Mouse (Mus musculus): Measurements from ENCODE around the gene Ssrp1. TPM values are rescaled to one million over a fixed set of nuclear protein-coding genes. Genes with fewer than 3 reads are reported as not detected.
A peak's percentile ranks its signal among the peaks of the same experiment; 100 is the strongest.

Gene Ssrp1
- polyA plus RNA-seq, 1 experiment from 2014 or later = 352 TPM

GRCm38 (mm10) chr2:85036507-85037046 is 457 bp upstream of the Ssrp1 start:
- Histone ChIP-seq H3K36me3 (ENCODE audit: insufficient read depth) (peaks cover 31% of the 10 kb centered on the region), H3K4me3 (ENCODE audit: low read depth, low read length) (peak overlapping the region; percentile 74), H3K9me3 (ENCODE audit: low read depth, low read length) (no peaks in the 10 kb centered on the region), H3K27ac (ENCODE audit: low read depth) (peak overlapping the region; percentile 86; the same call in 1 of the 2 replicates), H3K4me2 (peak overlapping the region; percentile 76), H3K4me1 (ENCODE audit: insufficient read depth) (peaks cover 14% of the 10 kb centered on the region; the same call in 1 of the 2 replicates), H3K9ac (peak overlapping the region; percentile 88), H3K27me3 (ENCODE audit: insufficient read depth, low read length) (no peaks in the 10 kb centered on the region)
- DNase-seq (no peak), ATAC-seq (ENCODE audit: insufficient read depth) (peak; percentile 48)
- no peak for TF ChIP-seq CTCF (IDR thresholded peaks at IDR 0.05; ENCODE audit: low read depth)
- WGBS = 4% methylated on average over 11 of the region's 11 CpGs

GRCm38 (mm10) chr2:85038336-85038735 is 1.3 kb downstream of the Ssrp1 start:
- no peak for DNase-seq
- peaks cover 14% of the 10 kb centered on the region; the same call in 1 of the 2 replicates for H3K4me1 ChIP-seq (ENCODE audit: insufficient read depth)
- H3K27me3 ChIP-seq (ENCODE audit: insufficient read depth, low read length) = no peaks in the 10 kb centered on the region
- H3K4me3 ChIP-seq (ENCODE audit: low read depth, low read length) = peak overlapping the region; percentile 74
- H3K9me3 ChIP-seq (ENCODE audit: low read depth, low read length) = no peaks in the 10 kb centered on the region
- H3K4me2 ChIP-seq = peak overlapping the region; percentile 76
- no peak for ATAC-seq (ENCODE audit: insufficient read depth)
- 75% methylated on average over 13 of the region's 13 CpGs for WGBS
- H3K27ac ChIP-seq (ENCODE audit: low read depth) = peak overlapping the region; percentile 21; the same call in 1 of the 2 replicates
- peak overlapping the region; percentile 88 for H3K9ac ChIP-seq
- H3K36me3 ChIP-seq (ENCODE audit: insufficient read depth) = peaks cover 48% of the 10 kb centered on the region
- no peak for TF ChIP-seq CTCF (IDR thresholded peaks at IDR 0.05; ENCODE audit: low read depth)

GRCm38 (mm10) chr2:85043623-85044022 is 6.6 kb downstream of the Ssrp1 start:
- ATAC-seq (ENCODE audit: insufficient read depth) (no peak), DNase-seq (no peak)
- WGBS = 88% methylated on average over 7 of the region's 7 CpGs
- Histone ChIP-seq H3K9me3 (ENCODE audit: low read depth, low read length) (no peaks in the 10 kb centered on the region), H3K4me1 (ENCODE audit: insufficient read depth) (0 out of 2 replicates have a peak, but pooled peaks cover under 1% of the 10 kb centered on the region), H3K36me3 (ENCODE audit: insufficient read depth) (peaks cover 86% of the 10 kb centered on the region), H3K9ac (no peak overlapping the region), H3K27ac (ENCODE audit: low read depth) (no peak overlapping the region), H3K4me3 (ENCODE audit: low read depth, low read length) (no peak overlapping the region), H3K27me3 (ENCODE audit: insufficient read depth, low read length) (no peaks in the 10 kb centered on the region), H3K4me2 (no peak overlapping the region)
- no peak for TF ChIP-seq CTCF (IDR thresholded peaks at IDR 0.05; ENCODE audit: low read depth)

- no peak overlapping the region for H3K27ac ChIP-seq (ENCODE audit: low read depth)
- no peak overlapping the region for H3K4me2 ChIP-seq
- no peak for DNase-seq
- peaks cover 61% of the 10 kb centered on the region for H3K36me3 ChIP-seq (ENCODE audit: insufficient read depth)
- 70% methylated on average over 8 of the region's 8 CpGs for WGBS
- ATAC-seq (ENCODE audit: insufficient read depth) = no peak
- no peak overlapping the region for H3K9ac ChIP-seq
- peaks cover 6% of the 10 kb centered on the region for H3K4me1 ChIP-seq (ENCODE audit: insufficient read depth)
- H3K9me3 ChIP-seq (ENCODE audit: low read depth, low read length) = no peaks in the 10 kb centered on the region
- no peak for TF ChIP-seq CTCF (IDR thresholded peaks at IDR 0.05; ENCODE audit: low read depth)
- no peak overlapping the region for H3K4me3 ChIP-seq (ENCODE audit: low read depth, low read length)
- H3K27me3 ChIP-seq (ENCODE audit: insufficient read depth, low read length) = no peaks in the 10 kb centered on the region
Measured at GRCm38 (mm10) chr2:85046222-85046621, 9.2 kb downstream of the Ssrp1 start.

GRCm38 (mm10) chr2:85047081-85047480 is 10.0 kb downstream of the Ssrp1 start:
- Histone ChIP-seq H3K36me3 (ENCODE audit: insufficient read depth) (peaks cover 57% of the 10 kb centered on the region), H3K4me3 (ENCODE audit: low read depth, low read length) (peak overlapping the region; percentile 67), H3K27ac (ENCODE audit: low read depth) (peak overlapping the region; percentile 91), H3K4me1 (ENCODE audit: insufficient read depth) (peaks cover 9% of the 10 kb centered on the region), H3K27me3 (ENCODE audit: insufficient read depth, low read length) (no peaks in the 10 kb centered on the region), H3K4me2 (peak overlapping the region; percentile 61), H3K9ac (peak overlapping the region; percentile 45), H3K9me3 (ENCODE audit: low read depth, low read length) (no peaks in the 10 kb centered on the region)
- DNase-seq (peak; percentile 7), ATAC-seq (ENCODE audit: insufficient read depth) (no peak)
- TF ChIP-seq CTCF (IDR thresholded peaks at IDR 0.05; ENCODE audit: low read depth) = peak; percentile 24; the same call in 1 of the 2 replicates
- WGBS = 34% methylated on average over 10 of the region's 10 CpGs

GRCm38 (mm10) chr2:85047596-85048167 is 10.6 kb downstream of the Ssrp1 start, which contains the start of gene Tnks1bp1:
Gene Tnks1bp1, plus strand, starts transcription at chr2:85048022.
- 2% methylated on average over 42 of the region's 42 CpGs for WGBS
- peak within 1 kb of the TSS; percentile 68 for H3K9ac ChIP-seq
- ATAC-seq (ENCODE audit: insufficient read depth) = peak; percentile 79
- peaks cover 57% of the 10 kb centered on the region for H3K36me3 ChIP-seq (ENCODE audit: insufficient read depth)
- DNase-seq = peak; percentile 97
- H3K27me3 ChIP-seq (ENCODE audit: insufficient read depth, low read length) = no peaks in the 10 kb centered on the region
- peak within 1 kb of the TSS; percentile 67 for H3K4me3 ChIP-seq (ENCODE audit: low read depth, low read length)
- H3K4me1 ChIP-seq (ENCODE audit: insufficient read depth) = peaks cover 9% of the 10 kb centered on the region
- peak within 1 kb of the TSS; percentile 91 for H3K27ac ChIP-seq (ENCODE audit: low read depth)
- TF ChIP-seq CTCF (IDR thresholded peaks at IDR 0.05; ENCODE audit: low read depth) = no peak
- peak within 1 kb of the TSS; percentile 61 for H3K4me2 ChIP-seq
- no peaks in the 10 kb centered on the region for H3K9me3 ChIP-seq (ENCODE audit: low read depth, low read length)

GRCm38 (mm10) chr2:85048168-85048751 is 11.2 kb downstream of the Ssrp1 start:
- H3K36me3 ChIP-seq (ENCODE audit: insufficient read depth) = peaks cover 53% of the 10 kb centered on the region

More at GRCm38 (mm10) chr2:85048168-85048751, 11.2 kb downstream of the Ssrp1 start:
- H3K27me3 ChIP-seq (ENCODE audit: insufficient read depth, low read length) = no peaks in the 10 kb centered on the region
- peak overlapping the region; percentile 68 for H3K9ac ChIP-seq
- no peaks in the 10 kb centered on the region for H3K9me3 ChIP-seq (ENCODE audit: low read depth, low read length)
- no peak for TF ChIP-seq CTCF (IDR thresholded peaks at IDR 0.05; ENCODE audit: low read depth)
- ATAC-seq (ENCODE audit: insufficient read depth) = peak; percentile 65
- peak overlapping the region; percentile 61 for H3K4me2 ChIP-seq
- H3K4me3 ChIP-seq (ENCODE audit: low read depth, low read length) = peak overlapping the region; percentile 67
- WGBS = 0% methylated on average over 39 of the region's 44 CpGs
- peak overlapping the region; percentile 91 for H3K27ac ChIP-seq (ENCODE audit: low read depth)
- peak; percentile 83 for DNase-seq
- peaks cover 9% of the 10 kb centered on the region for H3K4me1 ChIP-seq (ENCODE audit: insufficient read depth)

Measured in lung, embryonic 14.5 days (tissue).